In the genomic region with DNA sequence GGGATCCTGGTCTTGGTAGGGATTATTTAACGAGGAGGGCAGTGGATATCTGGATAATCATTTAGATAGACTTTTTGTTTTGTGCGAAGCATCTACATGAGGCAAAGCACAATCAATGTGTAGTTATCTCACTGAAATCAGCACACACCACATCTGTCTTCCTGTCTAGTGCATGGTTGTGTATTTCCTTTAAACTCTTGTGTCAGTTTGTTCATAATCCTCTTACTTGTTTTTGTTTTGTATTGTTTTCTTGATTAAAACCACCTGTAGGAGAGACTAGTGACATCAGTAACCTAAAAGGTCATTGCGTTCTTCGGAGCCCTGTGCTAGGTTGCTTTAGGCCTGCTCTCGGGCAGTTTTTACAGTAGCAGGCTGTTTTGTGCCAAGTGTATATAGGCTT, we compare ENCODE assay signal across 13 mouse cellular contexts.
"Had no signal": no experiment of that assay in that cellular context is flagged by ENCODE, and none has a peak within 500 bp of the region (broad histone marks: within the 10 kb centered on the region; RNA-seq: fewer than 3 reads in every experiment).

No protein-coding gene starts in this region.

- H3K27me3 ChIP-seq: kidney, embryonic 15.5 days; limb, embryonic 13.5 days; liver, embryonic 15.5 days; midbrain, embryonic 13.5 days; neural tube, embryonic 12.5 days had no signal

- H3K9me3 ChIP-seq: kidney, embryonic 15.5 days; limb, embryonic 13.5 days; liver, embryonic 15.5 days; midbrain, embryonic 13.5 days; neural tube, embryonic 12.5 days had no signal

- H3K4me3 ChIP-seq: kidney, embryonic 15.5 days; limb, embryonic 13.5 days; liver, embryonic 15.5 days; midbrain, embryonic 13.5 days; myocyte; neural tube, embryonic 12.5 days had no signal

- DNase-seq: kidney, adult 2 months; kidney, postnatal 14 days; left cerebral cortex, postnatal 4 days; lung, embryonic 14.5 days; lung, postnatal 10 days; thymus, postnatal 4 days had no signal

- H3K4me1 ChIP-seq: liver, embryonic 15.5 days; midbrain, embryonic 13.5 days; neural tube, embryonic 12.5 days had no signal

- ATAC-seq: midbrain, embryonic 13.5 days had no signal

- H3K9ac ChIP-seq: kidney, embryonic 15.5 days; limb, embryonic 13.5 days; liver, embryonic 15.5 days; lung, embryonic 14.5 days; midbrain, embryonic 13.5 days; neural tube, embryonic 12.5 days had no signal

- H3K4me2 ChIP-seq: kidney, embryonic 15.5 days; limb, embryonic 13.5 days; liver, embryonic 15.5 days; lung, embryonic 14.5 days; midbrain, embryonic 13.5 days; neural tube, embryonic 12.5 days had no signal

- H3K36me3 ChIP-seq: limb, embryonic 13.5 days; liver, embryonic 15.5 days; neural tube, embryonic 12.5 days had no signal

- H3K27ac ChIP-seq: kidney, embryonic 15.5 days; limb, embryonic 13.5 days; liver, embryonic 15.5 days; macrophage; midbrain, embryonic 13.5 days; neural tube, embryonic 12.5 days had no signal
